Mouse (Mus musculus): ENCODE data around the gene Stx1b.

Gene Stx1b

DNA sequence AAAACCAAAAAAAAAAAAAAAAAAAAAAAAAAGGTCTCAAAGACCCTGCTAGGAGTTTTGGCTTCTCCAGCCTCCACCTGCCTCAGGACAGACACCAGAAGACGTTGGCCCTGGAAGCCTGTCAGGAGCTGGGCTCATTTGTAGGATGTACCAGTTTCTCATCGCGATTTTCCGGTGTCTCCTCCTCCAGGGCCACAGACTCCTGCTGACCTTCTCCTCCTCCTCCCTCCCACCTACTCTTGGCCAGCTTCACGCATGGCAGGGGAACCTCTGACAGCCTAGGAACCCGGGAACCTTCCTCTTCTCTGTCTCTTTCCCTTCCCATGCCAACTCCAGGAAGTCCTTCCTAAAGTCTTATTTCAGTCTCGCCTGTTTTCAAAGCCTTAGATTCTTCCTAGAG, 7.3 kb downstream of the Stx1b start:
- no peak for DNase-seq (ENCODE audit: low read depth, low spot score)

DNA sequence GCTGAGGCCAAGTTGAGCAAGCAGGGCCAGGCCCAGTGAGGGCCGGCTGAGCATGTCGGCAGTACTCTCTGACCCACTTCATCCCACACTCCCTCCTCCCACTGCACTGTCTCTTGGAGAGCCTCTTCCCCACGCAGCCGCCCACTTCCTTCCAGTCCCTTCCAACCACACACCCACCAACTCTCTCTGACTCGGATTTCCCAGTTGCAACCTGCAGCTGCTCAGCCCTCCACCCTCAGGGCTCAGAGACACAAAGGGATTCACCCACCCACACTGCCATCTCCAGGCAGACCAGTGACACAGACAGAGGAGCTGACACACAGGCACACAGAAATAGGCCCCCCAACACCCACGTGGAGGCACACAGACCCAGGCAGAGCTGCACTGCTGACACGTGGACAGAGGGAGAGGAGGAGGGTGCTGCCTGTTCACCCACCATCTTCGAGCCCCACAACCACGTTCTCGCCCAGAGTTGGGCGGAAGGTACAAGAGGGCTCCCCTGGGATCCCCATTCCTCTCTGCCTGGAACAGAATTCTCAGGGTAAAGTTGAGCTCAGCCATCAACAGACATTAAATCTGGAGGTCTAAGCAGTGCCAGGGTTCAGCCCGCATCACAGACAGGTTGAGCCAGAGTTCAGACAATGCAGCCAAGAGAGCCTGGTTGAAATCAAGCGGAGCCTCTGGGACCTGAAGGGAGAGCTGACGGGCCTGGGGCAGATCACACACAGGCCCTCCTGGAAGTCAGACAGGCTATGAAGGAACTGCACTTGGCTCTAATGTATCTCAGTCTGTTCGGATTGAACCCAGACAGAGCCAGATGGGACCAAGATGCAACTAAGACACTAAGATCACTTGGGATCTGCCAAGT, 8.2 kb downstream of the Stx1b start:
- peak; percentile 52 for DNase-seq (ENCODE audit: low read depth, low spot score)

DNA sequence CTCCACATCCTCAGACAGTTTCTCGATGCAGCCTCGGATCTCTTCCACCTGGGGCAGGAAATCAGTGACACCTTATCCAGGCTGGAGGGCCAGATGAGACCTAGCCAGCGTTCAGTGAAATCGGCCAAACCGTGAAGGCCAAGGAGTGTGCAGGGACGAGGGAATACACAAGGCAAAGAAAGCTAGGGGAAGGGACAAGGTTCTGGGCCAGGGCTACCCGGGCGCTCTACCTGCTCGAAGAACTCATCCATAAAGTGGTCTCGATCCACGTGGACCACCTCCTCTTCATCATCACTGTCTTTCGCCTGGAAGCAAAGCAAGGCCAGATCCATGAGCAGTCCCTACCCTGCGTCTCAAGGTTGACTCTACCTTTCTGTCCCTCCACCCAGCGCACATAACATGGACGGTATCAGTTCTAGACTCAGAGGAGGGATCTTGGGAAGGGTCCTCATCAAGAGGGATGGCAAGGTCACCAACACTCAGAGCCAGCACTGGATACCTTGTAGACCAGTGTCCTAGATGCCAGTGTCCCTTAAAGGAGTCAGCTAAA, 9.2 kb downstream of the Stx1b start:
- DNase-seq (ENCODE audit: low read depth, low spot score): no peak

DNA sequence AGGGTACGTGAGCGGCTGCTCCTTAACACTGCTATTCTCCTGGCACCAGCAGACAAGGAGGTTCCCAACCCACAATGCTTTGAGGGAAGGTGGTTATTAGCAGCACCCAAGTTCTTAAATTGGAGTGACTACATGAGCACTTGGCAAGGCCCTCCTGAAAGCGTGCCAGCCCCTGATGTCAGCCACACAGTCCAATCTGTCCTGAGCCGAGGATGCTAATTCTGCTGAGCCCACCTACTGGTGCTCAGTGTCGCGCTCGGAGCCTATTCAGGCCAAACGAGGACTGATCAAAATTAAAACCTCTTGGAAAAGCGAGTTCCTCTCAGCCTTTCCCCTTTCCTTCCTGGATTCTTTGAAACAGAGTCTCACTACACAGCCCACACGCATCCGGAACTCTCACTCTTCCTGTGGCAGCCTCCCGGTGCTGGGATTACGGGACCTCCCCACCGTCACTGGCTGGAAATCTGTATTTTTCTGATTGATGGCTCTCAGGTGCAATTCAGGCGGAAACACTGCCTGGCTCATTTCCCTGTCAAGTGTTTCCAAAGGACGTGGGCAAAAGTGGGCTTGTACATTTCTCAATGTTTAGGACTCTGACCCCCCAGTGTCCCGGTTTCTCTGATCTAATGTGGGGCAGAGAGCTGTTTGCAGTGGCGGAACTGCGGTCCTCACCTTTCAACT, 10.0 kb downstream of the Stx1b start:
- DNase-seq (ENCODE audit: low read depth, low spot score): no peak

DNA sequence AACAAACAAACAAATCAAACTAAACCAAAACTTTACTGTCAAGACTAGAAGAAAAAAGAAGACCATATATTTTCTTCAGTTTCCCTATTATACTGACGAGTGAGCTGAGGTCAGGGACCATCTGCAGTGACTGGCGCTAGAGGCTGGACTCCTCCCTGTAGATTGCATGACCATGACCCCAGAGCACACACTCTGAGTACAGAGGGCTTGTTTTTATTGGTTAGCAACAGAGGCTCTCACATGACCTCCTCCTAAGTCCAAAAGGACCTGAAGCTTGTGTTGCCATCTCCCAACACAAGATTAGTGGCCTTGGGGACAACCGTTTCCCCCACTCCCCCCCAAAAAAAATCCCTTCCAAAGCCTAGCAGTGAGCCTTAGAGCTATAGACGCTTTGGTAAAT, 10.5 kb downstream of the Stx1b start:
- no peak for DNase-seq (ENCODE audit: low read depth, low spot score)

DNA sequence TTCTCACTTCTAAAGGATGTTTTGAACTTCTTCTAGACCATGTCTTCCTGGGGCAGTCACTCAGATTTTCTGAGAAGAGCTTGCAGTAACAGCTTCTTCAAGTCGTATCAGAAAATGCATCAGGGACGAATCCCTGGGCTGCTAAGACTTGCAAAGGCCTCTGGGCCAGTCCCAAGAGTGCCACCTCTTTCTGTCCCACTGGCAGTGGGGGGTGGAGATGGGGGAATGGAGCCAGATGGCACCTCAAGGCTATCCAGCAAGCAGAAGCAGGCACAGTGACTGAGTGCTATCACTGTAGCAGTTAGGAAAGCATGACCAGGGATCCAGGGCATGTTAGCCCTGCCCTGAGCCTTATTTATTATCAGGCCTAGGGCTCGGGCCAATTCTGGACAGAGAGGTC, 12.1 kb downstream of the Stx1b start:
- no peak for DNase-seq (ENCODE audit: low read depth, low spot score)

DNA sequence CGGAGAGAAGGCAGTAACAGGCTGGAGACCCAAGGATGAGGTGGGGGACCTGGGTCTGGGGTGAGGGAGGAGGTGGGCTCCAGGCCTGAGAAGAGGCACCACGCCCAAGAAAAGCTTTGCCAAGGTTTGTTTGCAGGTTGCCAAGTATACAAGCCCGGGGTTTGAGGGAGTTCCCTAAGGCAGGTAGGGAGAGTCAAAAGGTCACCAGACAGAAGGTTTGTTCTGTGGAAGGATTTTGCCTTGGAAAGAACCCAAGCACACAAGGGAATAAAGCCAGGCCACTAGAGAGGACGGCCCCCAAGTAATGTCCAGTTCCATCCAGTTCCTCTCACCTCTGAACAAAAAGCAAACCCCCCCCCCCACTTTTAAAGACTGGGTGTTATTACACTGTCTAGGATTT, 13.1 kb downstream of the Stx1b start:
- no peak for DNase-seq (ENCODE audit: low read depth, low spot score)

DNA sequence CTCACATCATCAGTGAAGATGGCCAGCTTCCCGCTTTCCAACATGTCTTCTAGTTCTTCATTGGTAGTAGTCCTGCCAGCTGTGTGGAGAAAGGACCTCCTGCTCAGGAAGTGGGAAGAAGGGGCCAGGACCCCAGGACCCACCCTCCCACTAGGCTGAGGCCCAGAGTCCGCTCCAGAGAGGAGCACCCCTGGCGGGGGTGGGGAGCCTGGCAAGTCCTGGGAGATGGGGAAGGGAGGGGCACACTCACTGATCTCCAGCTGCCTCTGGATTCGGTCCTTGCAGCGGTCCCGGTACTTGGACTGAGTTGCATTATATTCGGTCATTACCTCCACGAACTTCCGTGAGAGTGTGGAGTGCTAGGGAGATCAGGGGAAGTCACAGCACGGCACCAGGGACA, 13.7 kb downstream of the Stx1b start:
- no peak for DNase-seq (ENCODE audit: low read depth, low spot score)

DNA sequence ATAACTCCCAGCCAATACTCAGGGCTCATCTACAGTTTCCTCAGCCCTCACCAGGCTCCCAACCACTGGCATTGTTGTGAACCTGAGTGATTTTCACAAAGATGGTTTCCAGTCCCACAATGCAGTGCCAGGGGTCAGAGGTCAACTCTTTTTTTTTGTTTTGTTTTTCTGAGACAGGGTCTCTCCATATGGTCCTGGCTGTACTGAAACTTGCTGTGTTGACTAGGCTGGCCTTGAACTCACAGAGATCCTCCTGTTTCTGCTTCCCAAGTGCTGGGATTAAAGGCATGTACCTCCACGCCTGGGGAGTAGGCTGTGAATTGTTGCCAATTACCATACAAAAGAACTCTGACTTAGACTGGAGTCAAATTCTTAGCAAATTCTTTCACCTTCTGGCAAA, 14.5 kb downstream of the Stx1b start:
- no peak for DNase-seq (ENCODE audit: low read depth, low spot score)

DNA sequence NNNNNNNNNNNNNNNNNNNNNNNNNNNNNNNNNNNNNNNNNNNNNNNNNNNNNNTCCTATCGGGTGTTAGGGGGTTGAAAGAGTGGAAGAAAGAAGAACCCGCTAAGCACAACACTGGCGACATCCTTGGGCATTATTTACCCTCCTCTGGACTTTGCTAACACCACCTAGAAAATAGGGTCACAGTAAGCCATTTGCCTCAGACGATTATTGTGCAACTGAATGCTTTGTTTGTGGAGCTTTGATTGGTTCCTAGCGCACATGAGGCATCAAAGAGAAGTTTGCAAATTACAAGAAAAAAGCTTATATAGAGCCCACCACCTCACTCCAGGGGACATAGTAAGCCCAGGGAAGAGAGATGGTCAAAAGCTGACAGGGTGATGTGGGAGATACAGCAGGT, 15.5 kb downstream of the Stx1b start:
- no peak for DNase-seq (ENCODE audit: low read depth, low spot score)

DNA sequence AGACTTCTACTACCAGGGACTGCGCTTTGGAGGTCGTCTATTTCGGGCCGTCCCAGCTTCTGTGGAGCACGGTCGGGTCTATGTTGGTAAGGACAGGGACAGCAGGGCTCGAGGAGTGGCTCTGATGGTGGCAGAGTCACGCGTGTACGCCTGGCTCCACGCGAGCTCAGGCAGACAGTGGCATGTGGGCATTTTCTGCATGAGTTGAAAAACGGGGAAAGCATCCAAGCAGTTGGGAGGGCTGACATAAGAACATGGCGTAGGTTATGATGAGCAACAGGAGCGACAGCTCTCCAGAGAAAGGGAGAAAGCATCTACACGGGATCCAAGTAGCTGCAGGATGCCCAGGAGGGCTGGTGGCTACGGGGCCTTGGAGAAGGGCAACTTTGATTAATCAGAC, 22.0 kb downstream of the Stx1b start:
- no peak for DNase-seq (ENCODE audit: low read depth, low spot score)

DNA sequence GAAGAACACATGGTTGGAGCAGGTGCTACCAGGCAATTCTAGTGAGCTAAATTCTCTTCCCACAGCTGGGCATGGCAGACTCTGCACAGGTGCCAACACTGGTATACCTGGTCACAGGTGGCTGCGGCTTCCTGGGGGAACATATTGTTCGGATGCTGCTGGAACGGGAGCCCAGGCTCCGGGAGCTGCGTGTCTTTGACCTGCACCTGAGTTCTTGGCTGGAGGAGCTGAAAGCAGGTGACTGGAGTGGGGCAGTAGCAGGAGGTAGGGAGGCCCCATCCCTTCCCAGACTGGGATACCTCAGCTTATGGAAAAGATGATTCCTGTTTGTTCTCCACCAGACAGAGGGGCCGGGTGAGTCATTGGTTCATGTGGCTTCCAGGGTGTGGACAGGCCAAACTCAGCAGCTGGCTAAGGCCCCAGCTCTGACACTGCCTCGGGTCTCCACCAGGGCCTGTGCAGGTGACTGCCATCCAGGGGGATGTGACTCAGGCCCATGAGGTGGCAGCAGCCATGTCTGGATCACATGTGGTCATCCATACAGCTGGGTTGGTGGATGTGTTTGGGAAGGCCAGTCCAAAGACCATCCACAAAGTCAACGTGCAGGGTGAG, 23.2 kb downstream of the Stx1b start:
- no peak for DNase-seq (ENCODE audit: low read depth, low spot score)

DNA sequence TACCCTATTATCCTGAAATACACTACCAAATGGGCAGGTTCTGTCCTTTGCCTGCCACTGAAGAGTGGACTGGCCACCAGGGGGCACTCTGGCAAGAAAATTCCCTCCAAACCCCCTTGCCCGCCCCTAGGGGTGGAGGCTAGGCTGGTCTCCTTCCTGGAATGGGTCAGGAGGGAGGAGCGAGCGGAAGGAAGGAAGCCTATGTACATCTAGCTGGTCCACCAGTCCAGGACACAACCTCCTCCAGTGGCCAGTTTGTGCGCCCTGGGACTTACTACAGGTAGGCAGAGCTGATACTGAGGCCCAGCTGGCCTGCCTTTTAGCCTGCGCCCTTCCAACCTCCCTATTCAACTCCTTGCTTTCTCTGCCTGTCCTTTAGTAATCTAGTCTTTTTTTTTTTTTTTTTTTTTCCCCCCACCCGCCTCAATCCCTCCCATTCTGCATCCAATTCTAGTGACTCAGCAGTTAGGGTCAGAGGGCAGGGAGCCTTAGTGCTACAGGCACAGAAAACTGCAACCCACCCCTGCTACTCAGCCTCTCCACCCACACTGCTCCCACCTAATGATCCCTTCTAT, 23.8 kb downstream of the Stx1b start, which contains the start of gene Hsd3b7:
Hsd3b7 (plus strand) TSS at position 170 of the 575 bp plus-strand sequence.
- peak; percentile 70 for DNase-seq (ENCODE audit: low read depth, low spot score)

DNA sequence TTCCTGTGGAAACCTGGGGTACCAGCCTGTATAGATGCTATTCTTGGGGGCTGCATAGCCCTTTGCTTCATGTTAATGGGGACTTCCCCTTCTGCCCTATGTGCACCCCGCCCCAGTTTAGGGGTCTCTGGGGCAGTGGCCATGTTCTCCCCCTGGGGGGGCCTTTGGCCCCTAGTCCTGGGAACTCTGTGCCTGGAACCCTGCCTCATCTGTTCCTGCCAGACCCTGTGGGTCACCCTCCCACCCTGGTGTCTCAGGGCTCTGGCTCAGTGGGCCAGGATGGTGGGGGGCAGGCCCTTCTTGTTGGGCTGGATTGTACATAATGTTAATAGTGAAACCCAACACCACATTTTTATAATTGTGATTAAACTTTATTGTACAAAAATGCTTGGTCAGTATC, 24.6 kb downstream of the Stx1b start:
- DNase-seq (ENCODE audit: low read depth, low spot score): no peak

DNA sequence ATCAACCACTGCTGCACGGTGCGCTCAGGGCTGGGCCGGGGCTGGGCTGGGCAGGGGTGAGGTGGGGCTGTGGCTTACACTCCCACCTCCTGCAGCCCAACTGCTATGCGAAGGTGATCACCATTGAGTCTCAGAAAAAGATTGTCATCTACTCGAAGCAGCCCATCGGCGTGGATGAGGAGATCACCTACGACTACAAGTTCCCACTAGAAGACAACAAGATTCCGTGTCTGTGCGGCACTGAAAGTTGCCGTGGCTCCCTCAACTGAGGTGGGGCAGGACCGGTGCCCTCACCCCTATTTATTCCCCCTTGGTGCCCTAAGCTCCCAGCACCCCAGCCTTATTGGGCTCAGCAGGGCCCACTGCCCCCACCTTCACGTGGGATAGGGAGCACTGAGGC, 25.1 kb downstream of the Stx1b start:
- no peak for DNase-seq (ENCODE audit: low read depth, low spot score)

DNA sequence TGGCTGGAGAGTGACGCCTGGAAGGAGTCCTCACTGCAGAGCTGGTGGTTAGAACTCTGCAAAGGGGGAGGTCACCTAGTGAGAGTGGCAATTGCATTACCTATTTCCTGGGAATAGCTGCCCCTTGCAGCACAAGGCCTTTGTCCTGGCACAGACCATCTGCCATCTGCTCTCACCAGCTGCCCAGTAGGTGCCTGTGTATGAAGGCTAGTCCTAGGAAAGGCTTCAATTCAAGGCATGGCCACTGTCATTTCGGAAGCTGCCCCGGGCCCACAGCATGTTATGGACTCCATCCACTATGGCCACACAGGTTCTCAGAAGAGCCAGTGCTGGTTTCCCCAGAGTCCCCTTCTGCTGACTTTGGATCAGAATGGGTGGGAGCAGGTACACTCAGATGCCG, 25.8 kb downstream of the Stx1b start:
- no peak for DNase-seq (ENCODE audit: low read depth, low spot score)

DNA sequence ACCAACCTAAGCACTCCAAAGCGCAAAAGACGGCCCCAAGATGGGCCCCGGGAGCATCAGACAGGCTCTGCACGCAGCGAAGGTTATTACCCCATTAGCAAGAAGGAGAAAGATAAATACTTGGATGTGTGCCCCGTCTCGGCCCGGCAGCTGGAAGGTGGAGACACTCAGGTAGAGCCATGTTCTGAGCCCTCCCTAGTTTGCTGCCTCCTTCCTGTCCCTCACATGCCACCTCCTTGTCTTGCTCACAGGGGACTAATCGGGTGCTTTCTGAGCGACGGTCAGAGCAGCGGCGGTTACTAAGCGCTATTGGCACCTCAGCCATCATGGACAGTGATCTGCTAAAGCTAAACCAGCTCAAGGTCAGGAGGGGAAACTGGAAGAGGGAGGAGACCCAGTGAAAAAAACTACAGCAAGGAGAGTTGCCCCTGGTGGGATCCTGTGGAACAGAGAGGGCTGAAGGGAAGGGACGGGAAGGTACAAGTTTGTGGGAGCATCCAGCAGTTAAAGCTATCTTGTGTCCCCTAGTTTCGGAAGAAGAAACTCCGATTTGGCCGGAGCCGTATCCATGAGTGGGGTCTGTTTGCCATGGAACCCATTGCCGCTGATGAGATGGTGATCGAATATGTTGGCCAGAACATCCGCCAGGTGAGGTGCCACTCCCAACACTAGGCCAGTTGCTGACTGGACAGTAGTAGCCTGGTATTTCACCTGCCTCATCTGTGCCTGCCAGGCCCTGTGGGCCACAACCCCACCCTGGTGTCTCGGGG, 27.1 kb downstream of the Stx1b start:
- no peak for DNase-seq (ENCODE audit: low read depth, low spot score)

DNA sequence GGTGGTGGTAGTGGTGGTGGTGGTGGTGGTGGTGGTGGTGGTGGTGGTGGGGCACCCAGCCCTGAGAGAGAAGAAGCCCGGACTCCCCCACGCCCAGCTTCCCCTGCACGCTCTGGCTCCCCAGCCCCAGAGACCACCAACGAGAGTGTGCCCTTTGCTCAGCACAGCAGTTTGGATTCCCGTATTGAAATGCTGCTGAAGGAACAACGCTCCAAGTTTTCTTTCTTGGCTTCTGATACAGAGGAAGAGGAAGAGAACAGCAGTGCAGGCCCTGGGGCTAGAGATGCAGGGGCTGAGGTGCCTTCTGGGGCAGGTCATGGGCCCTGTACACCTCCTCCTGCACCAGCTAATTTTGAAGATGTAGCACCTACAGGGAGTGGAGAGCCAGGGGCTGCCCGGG, 39.0 kb downstream of the Stx1b start, which contains the start of gene Gm49388:
Gm49388 (plus strand) TSS at position 301 of the 400 bp plus-strand sequence.
- no peak for DNase-seq (ENCODE audit: low read depth, low spot score)

DNA sequence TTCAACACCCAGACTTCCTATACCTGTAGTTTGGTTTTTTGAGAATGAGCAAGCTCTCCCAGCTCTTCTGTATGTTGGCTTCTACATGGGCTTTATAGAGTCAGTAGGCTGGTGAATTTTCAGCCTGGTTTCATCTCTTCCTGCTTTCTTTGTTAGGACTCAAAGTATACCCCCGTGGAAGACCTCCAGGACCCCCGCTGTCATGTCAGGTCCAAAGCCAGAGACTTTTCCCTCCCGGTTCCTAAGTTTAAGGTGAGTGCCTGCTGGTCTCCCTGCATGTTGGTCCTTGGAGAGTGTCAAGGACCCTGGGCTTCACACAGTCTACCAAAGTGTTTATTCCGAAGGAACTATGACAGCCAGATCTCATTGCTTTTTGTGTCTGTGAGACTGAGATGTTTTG, 46.0 kb downstream of the Stx1b start:
- DNase-seq (ENCODE audit: low read depth, low spot score): no peak

DNA sequence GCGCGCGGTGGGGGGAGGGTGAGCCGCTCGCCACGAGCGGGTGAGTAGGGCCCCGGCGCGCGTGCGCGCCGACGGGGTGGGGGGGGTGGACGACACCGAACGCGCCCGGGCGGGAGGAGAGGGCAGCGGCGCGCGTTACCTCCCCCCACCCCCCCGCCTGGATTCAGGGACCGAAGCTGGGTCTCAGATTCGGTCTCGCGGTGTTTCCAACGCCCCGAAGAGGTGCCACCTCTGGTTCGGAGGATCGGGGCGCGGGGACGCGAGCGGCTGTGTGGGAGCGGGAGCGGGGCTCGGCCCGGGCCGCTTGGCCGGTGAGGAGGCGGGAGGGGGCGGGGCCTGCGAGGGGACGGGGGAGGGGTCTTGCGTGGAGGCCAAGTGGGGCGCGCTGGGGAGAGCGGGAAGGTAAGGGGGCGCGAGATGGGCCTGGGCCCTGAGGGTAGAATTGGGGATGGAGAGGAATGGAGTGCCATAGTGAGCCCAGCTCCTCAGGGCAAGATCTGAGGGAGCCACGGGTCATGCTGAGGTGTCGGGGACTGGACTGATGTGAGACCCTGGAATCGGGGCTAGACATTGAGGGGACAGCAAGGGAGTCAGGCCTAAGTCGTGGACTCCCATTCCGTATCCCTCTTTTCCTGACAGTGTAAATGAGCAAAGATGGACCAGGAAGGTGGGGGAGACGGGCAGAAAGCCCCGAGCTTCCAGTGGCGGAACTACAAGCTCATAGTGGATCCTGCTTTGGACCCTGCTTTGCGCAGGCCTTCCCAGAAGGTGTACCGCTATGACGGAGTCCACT, 46.7 kb downstream of the Stx1b start:
- DNase-seq (ENCODE audit: low read depth, low spot score): no peak

Data from WW6 (cell line).